Mouse (Mus musculus) left cerebral cortex, postnatal 10 days (tissue): ENCODE results near the gene Olfr782. TPM values are rescaled to one million over a fixed set of nuclear protein-coding genes. Genes with fewer than 3 reads are reported as not detected.
"Not testable (repeated sequence)": the region's sequence is repeated elsewhere in the genome, so short reads cannot be mapped to it uniquely, and the experiment has no call there.

ENCODE experiments used
- DNase-seq, 2 experiments: peaks; one replicate each; pipeline ENCODE4 v3.0.0; 2021 to 2022; ENCODE audit warnings: low spot score in 2 of 2, mixed read lengths in 1 of 2; ENCODE audit errors: extremely low spot score in 1 of 2
- intact Hi-C: fragments of 180-260 bp; cut with DNase I; formaldehyde crosslinking; loops from one replicate; pipeline ENCODE4 v1.15.1; 2025
- total RNA-seq, 2 experiments: library from RNA; stranded (reverse); gene quantifications; 2 replicates each; pipeline ENCODE4 v1.2.3; 2021

Gene Olfr782
- total RNA-seq, result not detected

DNA sequence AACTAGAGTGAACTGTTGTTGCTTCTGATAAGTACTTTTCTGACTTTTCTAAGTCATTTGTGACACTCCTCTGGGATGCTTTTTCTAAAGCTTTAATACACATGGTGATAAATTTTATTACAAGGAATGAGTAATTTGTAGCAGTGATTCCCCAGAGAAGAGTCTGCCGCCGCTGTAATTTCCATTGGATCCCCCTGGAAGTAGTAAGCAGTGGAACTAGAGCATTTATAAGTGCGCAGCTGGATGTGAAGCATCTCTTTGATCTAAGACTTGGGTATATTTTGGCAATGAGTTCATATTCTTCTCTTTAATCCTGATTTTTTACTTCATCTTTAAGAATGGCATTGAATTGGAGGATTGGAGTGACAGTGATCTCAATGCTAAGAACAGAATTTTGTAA lies at the start of gene Olfr782:
Gene Olfr782, plus strand, starts transcription at position 301 of the 400 bp plus-strand sequence.
- intact Hi-C loops, result no loop called here
- no peak for DNase-seq

DNA sequence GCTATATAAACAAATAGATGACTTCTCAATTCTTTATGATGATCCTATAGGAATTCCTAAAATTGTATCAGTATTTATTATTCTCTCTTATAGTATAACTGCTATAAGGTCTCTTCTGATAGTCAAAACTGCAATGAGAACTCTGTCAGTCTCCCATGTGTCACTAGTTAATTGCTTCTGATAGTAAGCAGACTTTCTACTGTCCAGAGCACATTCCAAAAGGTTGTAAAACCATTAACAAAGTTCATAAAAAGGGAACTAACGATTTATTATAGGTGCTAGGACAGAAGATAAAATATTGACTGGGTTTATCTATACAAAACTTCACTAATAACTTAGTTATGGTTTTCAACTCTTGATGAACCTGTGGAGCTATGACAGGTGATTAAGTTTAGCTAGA lies 35.7 kb upstream of the Olfr782 start:
- intact Hi-C loops, DNase-seq: not testable (repeated sequence)

DNA sequence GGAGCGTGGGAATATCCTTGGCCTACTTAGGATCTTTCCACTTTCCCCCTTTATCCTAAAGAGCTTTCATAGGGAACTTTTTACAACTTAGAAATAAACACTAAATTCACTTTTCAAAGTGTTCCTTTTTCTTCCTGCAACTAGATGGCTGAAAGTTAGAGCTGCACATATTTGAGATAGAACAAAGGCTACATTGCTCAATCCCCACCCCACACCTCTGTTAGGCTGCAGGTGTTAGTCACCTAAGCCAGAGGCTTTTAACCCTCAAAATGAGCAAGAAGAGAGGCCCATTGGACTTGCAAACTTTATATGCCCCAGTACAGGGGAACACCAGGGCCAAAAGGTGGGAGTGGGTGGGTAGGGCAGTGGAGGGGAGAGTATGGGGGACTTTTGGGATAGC lies 35.1 kb upstream of the Olfr782 start:
- intact Hi-C loops, DNase-seq: not testable (repeated sequence)

DNA sequence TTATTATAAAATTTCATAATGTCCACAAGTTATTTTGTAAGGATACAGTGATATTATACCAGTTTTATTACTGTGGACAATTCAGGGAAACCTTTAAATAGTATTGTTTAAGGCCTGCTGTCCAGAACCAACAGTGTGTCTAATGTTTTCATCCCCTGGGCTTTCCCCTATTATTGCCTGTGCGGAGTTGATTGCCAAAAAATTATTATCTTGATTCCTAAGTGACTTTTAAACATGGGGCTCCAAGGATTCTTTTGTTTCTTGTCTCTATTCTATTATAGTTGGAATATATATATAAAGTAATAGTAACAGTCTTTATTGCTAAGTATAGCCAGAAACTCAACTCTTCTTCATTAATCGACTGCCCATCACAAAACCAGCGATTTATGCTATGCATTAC lies 30.8 kb upstream of the Olfr782 start, which contains the start of gene Olfr780:
Gene Olfr780, plus strand, starts transcription at position 301 of the 400 bp plus-strand sequence.
- intact Hi-C loops, result no loop called here
- DNase-seq, result no peak

DNA sequence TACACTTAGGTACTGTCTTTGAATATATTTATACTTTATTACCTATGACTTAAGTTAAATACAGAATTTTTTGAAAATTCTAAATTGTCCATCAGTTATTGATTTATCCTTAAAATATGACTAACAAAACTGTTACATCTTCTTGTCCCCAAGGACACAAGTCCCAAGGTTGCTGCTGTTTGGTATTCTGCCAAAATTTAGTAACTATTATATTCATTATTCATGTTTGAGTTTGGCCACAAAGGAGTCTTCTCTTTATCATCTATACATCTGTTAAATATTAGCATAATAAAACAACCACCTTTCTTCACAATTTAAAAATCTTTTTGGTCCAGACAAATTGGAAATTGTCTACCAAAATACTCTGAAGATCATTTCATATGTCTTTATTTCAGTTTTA lies 20.1 kb upstream of the Olfr782 start, which contains the start of gene Olfr781:
Gene Olfr781, plus strand, starts transcription at position 301 of the 400 bp plus-strand sequence.
- intact Hi-C loops, result no loop called here
- DNase-seq, result no peak

DNA sequence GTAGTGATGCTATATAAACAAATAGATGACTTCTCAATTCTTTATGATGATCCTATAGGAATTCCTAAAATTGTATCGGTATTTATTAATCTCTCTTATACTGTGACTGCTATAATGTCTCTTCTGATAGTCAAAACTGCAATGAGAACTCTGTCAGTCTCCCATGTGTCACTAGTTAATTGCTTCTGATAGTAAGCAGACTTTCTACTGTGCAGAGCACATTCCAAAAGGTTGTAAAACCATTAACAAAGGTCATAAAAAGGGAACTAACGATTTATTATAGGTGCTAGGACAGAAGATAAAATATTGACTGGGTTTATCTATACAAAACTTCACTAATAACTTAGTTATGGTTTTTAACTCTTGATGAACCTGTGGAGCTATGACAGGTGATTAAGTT lies 3.8 kb downstream of the Olfr782 start:
- DNase-seq, intact Hi-C loops: not testable (repeated sequence)

DNA sequence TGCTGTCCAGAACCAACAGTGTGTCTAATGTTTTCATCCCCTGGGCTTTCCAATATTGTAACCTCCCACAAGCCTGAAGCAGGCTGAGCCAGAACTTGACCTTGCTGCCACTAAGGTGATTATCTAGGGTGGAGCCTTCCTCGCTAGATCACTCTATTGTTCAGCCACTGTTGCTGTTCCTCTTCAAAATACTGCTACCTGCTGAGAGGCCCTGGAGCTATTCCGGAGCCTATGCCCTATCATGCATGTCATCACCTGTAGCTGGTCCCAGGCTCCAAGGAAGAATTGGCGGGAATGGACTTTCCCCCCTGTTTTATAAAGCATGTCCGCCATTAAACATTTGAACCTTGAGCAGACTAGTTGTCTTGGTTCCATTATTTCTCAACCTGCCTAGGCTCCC lies 7.8 kb downstream of the Olfr782 start:
- intact Hi-C loops, result not testable (repeated sequence)

DNA sequence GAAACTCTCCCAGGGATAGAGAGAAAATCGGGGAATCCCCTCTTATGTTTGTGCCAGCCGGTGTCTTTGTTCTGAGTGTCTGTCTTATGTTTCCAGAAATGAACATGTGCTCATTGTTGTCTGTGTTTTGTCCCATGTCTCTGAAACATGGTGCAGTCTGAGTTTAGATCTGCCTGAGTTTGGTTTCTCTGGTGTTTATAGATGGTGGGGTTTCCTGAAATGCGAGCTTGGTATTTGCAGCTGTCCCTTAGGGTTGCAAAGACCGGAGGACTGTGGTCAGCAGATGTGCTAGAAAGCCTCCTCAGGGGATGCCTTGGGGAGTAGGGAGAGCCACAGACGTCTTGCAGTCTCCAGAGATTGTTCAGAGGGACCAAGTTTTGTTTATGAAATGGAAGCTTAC lies 8.7 kb downstream of the Olfr782 start:
- DNase-seq, result no peak
- intact Hi-C loops, result no loop called here

More for the DNA sequence above, 7.8 kb downstream of the Olfr782 start:
- DNase-seq, result not testable (repeated sequence)

DNA sequence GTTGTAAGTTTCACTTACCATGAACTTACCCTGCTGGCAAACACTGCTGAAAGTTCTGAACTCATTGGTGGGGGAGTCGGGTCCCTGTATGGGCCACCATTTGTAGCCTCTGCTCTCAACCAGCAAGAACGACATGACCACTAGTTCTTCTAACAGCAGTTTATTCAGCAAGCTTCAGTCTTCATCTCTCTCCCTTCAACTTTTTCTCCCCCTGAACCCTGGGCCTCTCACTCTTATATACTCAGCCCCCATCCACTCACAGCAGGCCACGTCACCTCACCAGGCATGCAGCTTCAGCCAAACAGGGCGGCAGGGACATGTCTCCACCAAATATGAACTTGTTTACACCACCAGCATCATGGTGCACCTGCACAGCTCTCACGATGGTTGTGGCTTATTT lies 25.4 kb downstream of the Olfr782 start:
- intact Hi-C loops, DNase-seq: not testable (repeated sequence)

DNA sequence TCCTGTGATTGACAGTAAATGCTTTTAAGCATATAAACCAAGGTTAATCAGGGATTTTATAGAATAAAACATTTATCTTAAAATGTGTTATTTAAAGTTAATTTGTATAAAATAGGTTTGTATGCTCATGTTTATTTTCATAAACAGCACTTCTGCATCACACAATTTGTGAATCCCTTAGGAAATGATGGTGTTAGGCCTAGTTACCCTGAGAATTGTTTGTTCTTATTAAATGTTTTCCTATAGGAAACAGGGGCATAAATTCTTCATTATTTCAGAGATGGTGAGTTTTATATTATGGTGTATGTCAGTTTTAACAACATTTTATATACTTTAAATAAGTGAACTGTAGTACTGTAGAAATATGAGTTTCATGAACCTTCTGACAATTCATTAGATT lies 35.1 kb downstream of the Olfr782 start, which contains the start of gene Olfr784:
Gene Olfr784, plus strand, starts transcription at position 301 of the 400 bp plus-strand sequence.
- intact Hi-C loops, result no loop called here
- no peak for DNase-seq

DNA sequence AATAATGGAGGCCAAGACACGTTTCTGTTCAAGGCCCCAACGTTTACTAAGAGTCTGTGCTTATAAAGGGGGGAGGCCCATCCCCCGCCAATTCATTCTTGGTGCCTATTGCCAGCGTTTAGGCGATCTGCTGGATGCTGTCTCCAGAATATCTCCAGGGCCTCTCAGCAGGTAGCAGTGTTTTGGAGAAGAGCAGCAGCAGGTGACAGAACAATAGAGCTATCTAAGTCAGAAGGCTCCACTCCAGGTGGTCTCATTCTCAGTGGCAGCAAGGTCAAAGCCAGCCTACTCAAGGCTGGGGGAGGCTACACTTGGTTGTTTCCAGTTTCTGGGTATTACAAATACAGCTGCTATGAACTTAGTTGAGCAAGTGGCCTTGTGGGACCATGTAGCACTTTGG lies 52.2 kb downstream of the Olfr782 start:
- intact Hi-C loops, result no loop called here
- no peak for DNase-seq

Other genes starting within 250 kb of the Olfr782 start
- not detected for gene Olfr768, start 249.5 kb upstream of the Olfr782 start, total RNA-seq
- not detected for gene Olfr769, start 231.0 kb upstream of the Olfr782 start, total RNA-seq
- not detected for gene Olfr770, start 209.9 kb upstream of the Olfr782 start, total RNA-seq
- gene Olfr771, start 184.1 kb upstream of the Olfr782 start, total RNA-seq, result not detected
- gene Olfr772, start 170.9 kb upstream of the Olfr782 start, total RNA-seq, result not detected
- not detected for gene Olfr773, start 161.4 kb upstream of the Olfr782 start, total RNA-seq
- not detected for gene Olfr774, start 112.6 kb upstream of the Olfr782 start, total RNA-seq
- not detected for gene Olfr775, start 100.4 kb upstream of the Olfr782 start, total RNA-seq
- not detected for gene Olfr776, start 89.7 kb upstream of the Olfr782 start, total RNA-seq
- gene Olfr777, start 77.4 kb upstream of the Olfr782 start, total RNA-seq, result not detected
- not detected for gene Olfr780, start 30.7 kb upstream of the Olfr782 start, total RNA-seq
- gene Olfr781, start 20.0 kb upstream of the Olfr782 start, total RNA-seq, result not detected
- under 1 TPM; 0.22 to 0.24 TPM for gene Olfr784, start 35.2 kb downstream of the Olfr782 start, total RNA-seq
- not detected for gene Olfr785, start 56.6 kb downstream of the Olfr782 start, total RNA-seq
- not detected for gene Olfr786, start 78.5 kb downstream of the Olfr782 start, total RNA-seq
- not detected for gene Olfr787, start 113.0 kb downstream of the Olfr782 start, total RNA-seq
- gene Olfr788, start 122.1 kb downstream of the Olfr782 start, total RNA-seq, result not detected
- not detected for gene Olfr789, start 135.9 kb downstream of the Olfr782 start, total RNA-seq
- not detected for gene Olfr790, start 149.6 kb downstream of the Olfr782 start, total RNA-seq
- not detected for gene Olfr791, start 172.9 kb downstream of the Olfr782 start, total RNA-seq
- not detected for gene Olfr792, start 190.3 kb downstream of the Olfr782 start, total RNA-seq
- gene Olfr794, start 218.8 kb downstream of the Olfr782 start, total RNA-seq, result not detected